Mouse (Mus musculus): ENCODE measurements around the gene Jade2. TPM values are rescaled to one million over a fixed set of nuclear protein-coding genes. Genes with fewer than 3 reads are reported as not detected.

Jade2 gene
- polyA plus RNA-seq, 1 experiment from 2014 or later = 1.9 TPM

DNA sequence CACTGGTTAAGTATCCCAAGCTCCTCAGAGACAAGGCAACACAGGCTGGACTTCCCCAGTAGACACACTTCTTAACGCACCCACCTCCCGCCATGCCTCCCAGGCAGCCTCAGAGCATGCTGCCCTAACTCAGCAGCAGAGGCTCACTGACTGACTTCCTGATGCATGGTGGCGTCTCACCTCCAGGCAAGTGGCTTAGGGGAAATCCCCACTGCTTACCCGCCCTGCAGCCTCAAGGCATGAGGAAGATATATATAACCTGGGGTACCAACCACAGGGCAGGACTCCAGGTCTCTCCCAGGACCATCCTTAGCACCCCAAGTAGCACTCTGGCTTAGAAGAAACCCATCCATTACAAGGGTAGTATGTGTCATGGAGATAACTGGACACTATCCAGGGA, 14.3 kb downstream of the Jade2 start:
- Histone ChIP-seq H3K27me3 (no peaks in the 10 kb centered on the region), H3K4me3 (no peak overlapping the region), H3K27ac (no peak overlapping the region), H3K36me3 (peaks cover 19% of the 10 kb centered on the region), H3K4me2 (no peak overlapping the region), H3K4me1 (peaks cover 24% of the 10 kb centered on the region), H3K9me3 (no peaks in the 10 kb centered on the region), H3K9ac (no peak overlapping the region)
- ATAC-seq (ENCODE audit: insufficient number of reproducible peaks, low FRiP score, low TSS enrichment, low read depth) = no peak
- 81% methylated on average over 4 of the region's 4 CpGs for WGBS

DNA sequence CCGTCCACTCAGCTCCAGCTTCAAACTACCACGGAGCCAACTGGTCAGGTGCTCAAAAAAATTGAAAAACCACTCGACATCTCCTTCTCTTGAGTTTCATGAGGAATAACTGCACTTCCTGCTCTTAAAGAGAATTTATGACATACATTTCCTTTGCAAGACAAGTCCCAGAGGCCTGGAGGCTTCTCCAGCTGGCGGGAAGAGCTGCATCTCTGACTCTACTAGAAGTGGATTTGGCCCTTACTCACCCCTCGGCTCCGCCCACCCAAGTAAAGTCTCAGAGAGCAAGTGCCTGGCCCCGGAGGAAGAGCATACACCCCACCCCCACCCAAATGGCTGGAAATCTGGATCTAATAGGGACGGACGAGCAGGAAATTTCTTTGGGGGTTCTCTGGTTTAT, 16.3 kb downstream of the Jade2 start:
- no peaks in the 10 kb centered on the region for H3K9me3 ChIP-seq
- no peak overlapping the region for H3K4me3 ChIP-seq
- no peaks in the 10 kb centered on the region for H3K27me3 ChIP-seq
- 40% methylated on average over 9 of the region's 9 CpGs for WGBS
- H3K27ac ChIP-seq = peak overlapping the region; percentile 33; the same call in 1 of the 2 replicates
- H3K9ac ChIP-seq = no peak overlapping the region
- H3K36me3 ChIP-seq = peaks cover 23% of the 10 kb centered on the region
- ATAC-seq (ENCODE audit: insufficient number of reproducible peaks, low FRiP score, low TSS enrichment, low read depth) = no peak
- peaks cover 28% of the 10 kb centered on the region for H3K4me1 ChIP-seq
- no peak overlapping the region for H3K4me2 ChIP-seq

DNA sequence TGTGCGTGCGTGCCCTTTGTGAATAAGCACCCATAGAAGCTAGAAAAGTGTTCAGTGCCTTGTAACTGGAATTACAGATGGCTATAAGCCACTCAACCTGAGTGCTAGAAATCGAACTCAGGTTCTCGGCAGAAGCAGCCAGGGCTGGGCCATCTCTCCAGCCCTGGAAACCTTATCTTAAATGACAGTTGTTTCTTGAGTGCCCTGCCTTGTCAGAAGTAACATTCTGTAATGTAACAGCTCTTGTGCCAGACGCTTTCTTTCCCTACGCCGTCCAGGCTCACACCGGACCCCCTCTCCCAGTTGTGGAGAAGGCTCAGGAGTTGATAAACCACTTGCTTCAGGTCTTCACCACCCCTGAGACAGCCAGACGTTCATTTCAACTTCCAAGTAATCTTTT, 16.8 kb downstream of the Jade2 start:
- WGBS = 73% methylated on average over 9 of the region's 9 CpGs
- no peak for ATAC-seq (ENCODE audit: insufficient number of reproducible peaks, low FRiP score, low TSS enrichment, low read depth)
- no peak overlapping the region for H3K4me3 ChIP-seq
- H3K36me3 ChIP-seq = peaks cover 23% of the 10 kb centered on the region
- no peaks in the 10 kb centered on the region for H3K27me3 ChIP-seq
- H3K27ac ChIP-seq = peak overlapping the region; percentile 33; the same call in 1 of the 2 replicates
- H3K4me1 ChIP-seq = peaks cover 28% of the 10 kb centered on the region
- H3K4me2 ChIP-seq = no peak overlapping the region
- H3K9ac ChIP-seq = no peak overlapping the region
- no peaks in the 10 kb centered on the region for H3K9me3 ChIP-seq

DNA sequence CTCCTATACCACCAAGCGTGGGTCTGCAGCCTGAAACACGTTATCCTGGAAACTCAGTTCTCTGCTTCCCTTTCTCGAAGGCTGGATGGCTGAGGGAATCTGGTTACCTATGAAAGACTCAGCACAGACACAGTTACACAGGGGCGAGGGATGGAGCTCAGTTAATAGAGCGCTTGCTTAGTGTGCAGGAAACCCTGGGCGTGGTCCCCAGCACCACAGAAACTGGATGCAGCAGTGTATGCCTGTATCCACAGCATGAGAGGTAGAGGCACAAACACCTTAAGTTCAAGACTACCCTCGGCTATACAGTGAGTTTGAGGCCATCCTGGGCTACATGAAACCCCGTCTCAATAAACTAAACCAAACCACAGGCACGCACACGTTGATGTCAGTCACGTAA, 17.5 kb downstream of the Jade2 start:
- H3K4me2 ChIP-seq = no peak overlapping the region
- no peak overlapping the region for H3K27ac ChIP-seq
- 87% methylated on average over 11 of the region's 11 CpGs for WGBS
- peaks cover 28% of the 10 kb centered on the region for H3K36me3 ChIP-seq
- H3K9ac ChIP-seq = no peak overlapping the region
- H3K27me3 ChIP-seq = no peaks in the 10 kb centered on the region
- H3K4me1 ChIP-seq = peaks cover 26% of the 10 kb centered on the region
- ATAC-seq (ENCODE audit: insufficient number of reproducible peaks, low FRiP score, low TSS enrichment, low read depth) = no peak
- no peaks in the 10 kb centered on the region for H3K9me3 ChIP-seq
- no peak overlapping the region for H3K4me3 ChIP-seq

DNA sequence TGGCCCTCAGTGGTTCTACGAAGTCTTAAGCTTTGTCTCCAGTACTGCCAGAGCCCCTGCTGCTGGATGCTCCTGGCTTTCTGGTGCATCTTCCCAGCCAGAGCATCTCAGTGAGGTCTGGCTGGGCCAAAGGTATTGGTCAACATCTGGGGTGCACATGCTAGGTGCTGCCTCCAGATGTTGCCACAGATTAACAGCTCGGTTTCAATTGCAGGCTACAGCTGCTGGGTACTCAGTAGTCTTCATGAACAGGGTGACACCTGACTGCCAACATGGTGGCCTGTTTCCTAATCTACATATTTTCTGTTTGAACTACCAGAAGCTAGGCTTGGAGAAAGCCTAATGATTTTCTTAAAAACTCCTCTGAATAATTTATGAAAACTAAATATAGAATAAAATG, 18.3 kb downstream of the Jade2 start:
- 56% methylated on average over 2 of the region's 2 CpGs for WGBS
- H3K27ac ChIP-seq = no peak overlapping the region
- no peak overlapping the region for H3K4me2 ChIP-seq
- no peak overlapping the region for H3K4me3 ChIP-seq
- H3K27me3 ChIP-seq = no peaks in the 10 kb centered on the region
- H3K36me3 ChIP-seq = peaks cover 35% of the 10 kb centered on the region
- H3K9me3 ChIP-seq = no peaks in the 10 kb centered on the region
- H3K4me1 ChIP-seq = peaks cover 18% of the 10 kb centered on the region
- ATAC-seq (ENCODE audit: insufficient number of reproducible peaks, low FRiP score, low TSS enrichment, low read depth) = no peak
- H3K9ac ChIP-seq = no peak overlapping the region

DNA sequence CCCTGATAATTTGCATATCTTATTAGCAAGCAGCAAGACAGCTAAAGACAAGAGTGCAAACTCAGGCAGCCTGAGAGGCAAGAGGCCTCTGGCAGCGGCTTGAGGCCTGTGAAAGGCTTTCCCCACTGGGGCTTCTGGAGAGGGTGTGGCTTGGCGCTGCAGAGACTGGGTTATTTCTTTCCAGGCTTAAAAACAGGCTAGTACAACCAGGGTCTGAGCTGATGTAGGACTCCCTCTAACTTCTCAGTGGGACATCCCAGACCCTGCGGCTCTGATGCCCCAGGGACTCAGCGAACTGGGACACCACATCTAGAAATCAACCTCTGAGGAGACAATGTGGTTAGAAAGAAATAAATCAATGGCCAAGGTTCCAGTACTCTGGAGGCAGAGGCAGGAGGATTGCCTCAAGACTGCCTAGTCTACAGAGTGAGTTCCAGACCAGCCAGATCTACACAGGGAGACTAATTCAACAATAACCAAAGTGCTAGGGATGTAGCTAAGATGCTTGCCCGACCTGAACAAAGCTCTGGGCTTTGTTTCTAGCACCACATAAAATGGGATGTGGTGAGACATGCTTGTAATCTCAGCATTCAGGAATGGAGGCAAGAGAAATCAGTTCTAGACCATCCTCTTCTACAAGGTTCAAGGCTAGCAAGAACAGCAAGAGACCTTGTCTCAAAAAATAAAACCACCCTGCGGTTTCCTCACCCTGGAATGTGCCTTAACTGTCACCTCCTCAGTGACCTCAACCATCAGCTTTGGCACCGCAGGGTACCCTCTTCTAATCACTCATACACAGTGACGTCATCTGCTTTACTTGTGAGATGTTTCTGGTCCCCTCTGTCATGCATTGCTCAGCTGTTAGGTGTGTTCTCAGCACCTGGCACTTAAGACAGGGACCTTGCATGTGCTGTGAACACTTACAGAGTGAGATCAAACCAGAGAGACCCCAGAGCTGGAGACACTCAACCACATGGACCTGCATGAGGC, 20.0 kb downstream of the Jade2 start:
- Histone ChIP-seq H3K9me3 (no peaks in the 10 kb centered on the region), H3K9ac (no peak overlapping the region), H3K27ac (no peak overlapping the region), H3K36me3 (peaks cover 36% of the 10 kb centered on the region), H3K4me2 (no peak overlapping the region), H3K4me3 (no peak overlapping the region), H3K27me3 (no peaks in the 10 kb centered on the region), H3K4me1 (peaks cover 15% of the 10 kb centered on the region)
- WGBS = 72% methylated on average over 8 of the region's 8 CpGs
- ATAC-seq (ENCODE audit: insufficient number of reproducible peaks, low FRiP score, low TSS enrichment, low read depth) = no peak

DNA sequence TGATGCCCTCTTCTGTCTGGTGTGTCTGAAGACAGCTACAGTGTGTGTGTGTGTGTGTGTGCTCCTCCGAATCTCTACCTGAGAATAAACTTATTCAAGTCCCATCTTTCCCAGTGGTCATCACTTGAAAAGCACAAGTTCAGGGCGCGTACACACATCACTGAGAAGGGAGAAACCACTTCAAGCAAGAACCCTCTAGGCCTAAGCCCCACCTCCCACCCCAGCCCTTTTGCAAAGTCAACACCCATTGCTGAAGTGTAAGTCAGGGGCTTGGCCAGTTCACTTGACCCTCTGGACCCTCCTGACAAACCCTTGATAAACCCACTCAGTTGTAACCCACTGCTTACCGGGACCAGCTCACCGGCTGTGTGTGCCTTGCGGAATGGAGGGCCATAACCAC, 20.9 kb downstream of the Jade2 start:
- no peak for ATAC-seq (ENCODE audit: insufficient number of reproducible peaks, low FRiP score, low TSS enrichment, low read depth)
- Histone ChIP-seq H3K4me2 (no peak overlapping the region), H3K9ac (no peak overlapping the region), H3K36me3 (peaks cover 35% of the 10 kb centered on the region), H3K27me3 (no peaks in the 10 kb centered on the region), H3K4me1 (peaks cover 17% of the 10 kb centered on the region), H3K4me3 (no peak overlapping the region), H3K27ac (no peak overlapping the region), H3K9me3 (no peaks in the 10 kb centered on the region)
- WGBS = 92% methylated on average over 6 of the region's 6 CpGs

DNA sequence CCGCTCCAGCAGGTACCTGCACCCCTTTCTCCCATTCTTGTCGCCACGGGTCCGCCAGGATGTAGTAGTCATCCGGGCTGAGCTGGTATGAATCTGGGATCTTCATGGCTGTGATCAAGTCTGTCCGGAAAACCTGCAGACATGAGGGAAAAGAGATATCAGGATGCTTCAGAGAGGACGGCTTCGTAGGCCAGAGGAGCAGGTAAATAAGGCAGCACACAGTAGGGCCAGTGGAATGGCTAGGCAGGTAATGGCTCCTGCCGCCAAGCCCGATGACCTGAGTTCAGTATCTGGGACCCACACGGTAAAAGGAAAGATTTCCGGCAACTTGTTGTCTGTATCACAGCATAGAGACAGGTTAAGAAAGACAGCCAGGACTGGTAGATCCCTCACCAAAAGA, 21.9 kb downstream of the Jade2 start:
- no peak for ATAC-seq (ENCODE audit: insufficient number of reproducible peaks, low FRiP score, low TSS enrichment, low read depth)
- WGBS = 96% methylated on average over 12 of the region's 12 CpGs
- H3K4me2 ChIP-seq = no peak overlapping the region

DNA sequence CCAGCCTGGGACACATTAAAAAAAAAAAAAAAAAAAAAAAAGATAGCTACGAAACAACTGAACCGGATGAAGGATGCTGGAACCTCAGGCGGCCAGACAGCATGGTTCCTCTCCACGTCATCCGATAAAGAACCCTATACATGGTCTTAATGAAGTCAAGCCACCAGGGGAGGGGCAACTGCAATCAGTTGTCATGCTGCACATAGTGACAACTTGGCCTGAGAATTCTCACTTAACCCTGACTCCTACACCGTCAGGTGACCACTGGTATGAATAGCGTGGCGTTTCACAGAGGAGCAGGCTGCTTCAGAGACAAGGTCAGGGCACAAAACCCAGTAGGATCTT, 23.4 kb downstream of the Jade2 start:
- Histone ChIP-seq H3K36me3 (peaks cover 56% of the 10 kb centered on the region), H3K9ac (no peak overlapping the region), H3K4me3 (no peak overlapping the region), H3K9me3 (no peaks in the 10 kb centered on the region), H3K4me1 (peaks cover 9% of the 10 kb centered on the region), H3K4me2 (no peak overlapping the region), H3K27ac (no peak overlapping the region), H3K27me3 (no peaks in the 10 kb centered on the region)
- ATAC-seq (ENCODE audit: insufficient number of reproducible peaks, low FRiP score, low TSS enrichment, low read depth) = no peak
- 91% methylated on average over 8 of the region's 8 CpGs for WGBS

More for the DNA sequence above, 21.9 kb downstream of the Jade2 start:
- no peak overlapping the region for H3K27ac ChIP-seq
- no peak overlapping the region for H3K9ac ChIP-seq
- H3K4me1 ChIP-seq = peaks cover 9% of the 10 kb centered on the region
- peaks cover 43% of the 10 kb centered on the region for H3K36me3 ChIP-seq
- no peaks in the 10 kb centered on the region for H3K9me3 ChIP-seq
- H3K4me3 ChIP-seq = no peak overlapping the region
- H3K27me3 ChIP-seq = no peaks in the 10 kb centered on the region

DNA sequence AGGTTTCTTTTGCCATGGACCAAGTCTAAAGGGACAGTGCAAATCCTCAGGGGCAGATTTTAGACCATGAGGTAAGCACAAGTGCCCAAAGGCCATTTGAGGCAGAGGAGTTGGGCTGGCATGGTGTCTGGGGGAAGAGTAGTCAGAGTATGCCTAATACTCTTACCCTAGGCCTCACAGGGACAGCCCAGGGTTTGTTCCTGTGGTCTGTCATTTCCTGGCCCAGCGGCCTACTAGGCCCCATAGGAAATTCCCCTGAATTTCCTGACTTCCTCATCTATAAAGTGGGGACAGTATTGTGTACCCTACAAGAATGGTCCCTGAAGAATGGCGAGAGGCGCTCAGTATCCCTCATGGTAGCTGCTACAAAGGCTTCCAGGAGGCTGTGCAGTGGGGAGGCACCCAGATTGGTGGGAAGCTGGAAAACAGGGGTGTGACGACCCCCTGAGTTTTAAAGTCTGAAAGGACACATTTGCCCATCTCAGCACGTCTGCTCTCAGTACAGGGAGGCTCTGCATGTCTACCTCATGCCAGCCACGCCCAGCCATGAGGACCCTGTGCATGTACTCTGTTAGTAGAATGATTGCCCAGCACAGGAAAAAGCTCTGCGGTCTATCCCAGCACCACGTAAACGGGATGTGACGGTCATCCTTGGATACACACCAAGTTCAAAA, 23.9 kb downstream of the Jade2 start:
- Histone ChIP-seq H3K4me3 (no peak overlapping the region), H3K36me3 (peaks cover 57% of the 10 kb centered on the region), H3K4me2 (no peak overlapping the region), H3K4me1 (peaks cover 9% of the 10 kb centered on the region), H3K9ac (no peak overlapping the region), H3K27me3 (no peaks in the 10 kb centered on the region), H3K27ac (no peak overlapping the region), H3K9me3 (no peaks in the 10 kb centered on the region)
- WGBS = 83% methylated on average over 10 of the region's 10 CpGs
- ATAC-seq (ENCODE audit: insufficient number of reproducible peaks, low FRiP score, low TSS enrichment, low read depth) = no peak

DNA sequence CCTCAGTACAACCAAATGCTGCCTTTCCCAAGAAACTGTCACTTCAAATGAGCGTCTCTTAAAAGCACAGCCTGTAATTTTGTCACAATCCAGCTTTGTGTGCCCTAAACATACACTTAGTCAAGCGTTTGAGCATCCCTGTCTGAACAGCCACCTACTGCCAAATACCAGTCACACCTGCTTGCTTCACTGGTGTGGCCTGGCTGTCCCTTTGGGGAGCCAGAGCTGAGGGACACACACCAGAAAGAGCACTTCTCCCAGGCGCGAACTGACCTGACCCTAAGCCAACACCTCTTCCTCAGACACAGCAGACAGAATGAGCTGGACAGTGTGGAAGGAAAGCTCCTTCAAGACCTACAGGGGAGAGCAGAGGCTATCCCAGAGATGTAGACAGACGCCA, 24.5 kb downstream of the Jade2 start:
- peaks cover 9% of the 10 kb centered on the region for H3K4me1 ChIP-seq
- WGBS = 74% methylated on average over 5 of the region's 5 CpGs

More for the DNA sequence above, 24.5 kb downstream of the Jade2 start:
- Histone ChIP-seq H3K4me2 (no peak overlapping the region), H3K9me3 (no peaks in the 10 kb centered on the region), H3K9ac (no peak overlapping the region), H3K36me3 (peaks cover 57% of the 10 kb centered on the region), H3K27me3 (no peaks in the 10 kb centered on the region), H3K4me3 (no peak overlapping the region), H3K27ac (no peak overlapping the region)
- no peak for ATAC-seq (ENCODE audit: insufficient number of reproducible peaks, low FRiP score, low TSS enrichment, low read depth)
